Mouse (Mus musculus) forebrain, embryonic 16.5 days (tissue): Measurements from ENCODE around the gene Sgms1. TPM values are rescaled to one million over a fixed set of nuclear protein-coding genes. Genes with fewer than 3 reads are reported as not detected.

Experiments
- ATAC-seq: fragments of 200-750 bp; cut with Nextera tagmentation; 2 replicates; pipeline ENCODE4 v1.8.0; 2017; ENCODE audit warnings: mild to moderate bottlenecking, moderate library complexity
- H3K27ac ChIP-seq: fragments of 300-500 bp; sonication (generic); 2 replicates; pipeline ENCODE4 v1.5.1; 2014; ENCODE audit warnings: low read length, control low read depth
- H3K27me3 ChIP-seq: fragments of 300-500 bp; sonication (generic); replicated peaks from 2 replicates; pipeline ENCODE4 v1.6.1; 2014; ENCODE audit warnings: low read length; ENCODE audit not compliant: control insufficient read depth, insufficient read depth
- H3K36me3 ChIP-seq: fragments of 300-500 bp; sonication (generic); 2 replicates; pipeline ENCODE4 v1.6.1; 2014; ENCODE audit not compliant: control insufficient read depth, insufficient read depth
- H3K4me1 ChIP-seq: fragments of 300-500 bp; sonication (generic); replicated peaks from 2 replicates; pipeline ENCODE4 v1.6.1; 2014; ENCODE audit warnings: low read length; ENCODE audit not compliant: control insufficient read depth, insufficient read depth
- H3K4me2 ChIP-seq: fragments of 300-500 bp; sonication (generic); 2 replicates; pipeline ENCODE4 v1.6.1; 2014; ENCODE audit warnings: mild to moderate bottlenecking, low read length, control low read depth
- H3K4me3 ChIP-seq: fragments of 300-500 bp; sonication (generic); replicated peaks from 2 replicates; pipeline ENCODE4 v1.5.1; 2014; ENCODE audit warnings: mild to moderate bottlenecking, low read length, control low read depth
- H3K9ac ChIP-seq: fragments of 300-500 bp; sonication (generic); replicated peaks from 2 replicates; pipeline ENCODE4 v1.6.1; 2014; ENCODE audit warnings: low read depth, low read length, control low read depth
- H3K9me3 ChIP-seq: fragments of 300-500 bp; sonication (generic); 2 replicates; pipeline ENCODE4 v1.6.1; 2016; ENCODE audit warnings: low read length; ENCODE audit not compliant: control insufficient read depth
- WGBS: fragments of 180-500 bp; shearing (Covaris S2); extraction: QIAGEN DNeasy Blood & Tissue Kit; methylation state at CpG from one replicate; pipeline ENCODE4 v1.1.7; 2014; 5-methylcytosine and 5-hydroxymethylcytosine counted together
- polyA plus RNA-seq: library from polyadenylated mRNA; unstranded; fragments of >200 nt; fragmentation: Nextera tagmentation; extraction: Ambion mirVana; gene quantifications from 2 replicates; pipeline ENCODE4 v1.2.1, GENCODE M21; 2015

The Sgms1 gene
- polyA plus RNA-seq, 1 experiment from 2014 or later, result 16.3 TPM

DNA sequence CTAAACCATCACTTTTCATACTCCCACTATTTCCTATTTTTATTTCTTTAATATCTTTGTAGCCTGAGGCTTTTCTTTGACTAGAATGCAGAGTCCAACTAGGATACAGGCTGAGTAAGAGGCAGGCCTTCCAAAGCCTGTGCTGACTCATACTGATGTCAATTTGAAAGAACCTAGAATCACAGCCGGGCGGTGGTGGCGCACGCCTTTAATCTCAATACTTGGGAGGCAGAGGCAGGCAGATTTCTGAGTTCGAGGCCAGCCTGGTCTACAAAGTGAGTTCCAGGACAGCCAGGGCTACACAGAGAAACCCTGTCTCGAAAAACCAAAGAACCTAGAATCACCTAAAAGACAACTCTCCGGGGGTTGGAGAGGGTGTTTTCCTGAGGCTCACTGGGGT is 214.5 kb downstream of the Sgms1 start:
- H3K9me3 ChIP-seq, result no peaks in the 10 kb centered on the region
- H3K4me1 ChIP-seq, result no peaks in the 10 kb centered on the region
- no peaks in the 10 kb centered on the region for H3K27me3 ChIP-seq
- ATAC-seq, result no peak
- no peak overlapping the region for H3K4me2 ChIP-seq
- no peak overlapping the region for H3K9ac ChIP-seq
- no peak overlapping the region for H3K27ac ChIP-seq
- H3K4me3 ChIP-seq, result no peak overlapping the region
- no peaks in the 10 kb centered on the region for H3K36me3 ChIP-seq
- 96% methylated on average over 7 of the region's 7 CpGs for WGBS

GRCm38 (mm10) chr19:32174561-32174960 is 215.0 kb downstream of the Sgms1 start:
- Histone ChIP-seq H3K4me1 (no peaks in the 10 kb centered on the region), H3K27me3 (no peaks in the 10 kb centered on the region), H3K9ac (no peak overlapping the region), H3K4me3 (no peak overlapping the region), H3K27ac (no peak overlapping the region), H3K9me3 (no peaks in the 10 kb centered on the region), H3K4me2 (no peak overlapping the region), H3K36me3 (no peaks in the 10 kb centered on the region)
- ATAC-seq, result no peak
- 86% methylated on average over 5 of the region's 5 CpGs for WGBS

DNA sequence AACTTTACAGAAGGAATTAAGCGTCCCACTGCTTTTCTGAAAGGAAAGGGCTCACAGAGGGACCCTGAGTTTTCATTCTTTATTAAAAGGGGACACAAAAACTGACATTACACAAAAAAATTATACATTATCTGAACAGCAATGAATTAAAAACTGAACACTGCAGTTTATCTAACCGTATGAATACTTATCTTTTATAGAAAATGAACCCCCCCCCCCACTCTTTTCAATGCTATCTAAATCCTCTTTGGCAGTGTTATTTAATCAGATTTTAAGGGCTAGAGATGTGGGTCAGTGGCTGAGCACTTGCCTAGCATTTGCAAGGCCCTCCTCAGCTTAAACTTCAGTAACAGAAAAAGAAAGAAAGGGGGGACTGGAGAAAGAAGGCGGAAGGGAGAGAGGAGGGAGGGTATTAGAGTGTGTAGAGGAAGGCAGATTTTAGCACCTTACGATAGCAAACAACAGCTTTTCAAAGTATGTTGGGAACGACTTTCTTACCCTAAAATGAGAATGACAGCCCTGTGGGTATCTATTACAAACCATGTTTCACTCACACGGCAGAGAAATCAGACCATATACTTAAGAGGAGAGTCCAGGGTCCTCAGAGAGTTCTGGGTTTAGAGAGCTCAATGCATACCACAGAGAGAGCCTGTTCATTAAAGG is 215.9 kb downstream of the Sgms1 start:
- ATAC-seq, result no peak
- WGBS, result 60% methylated on average over 6 of the region's 6 CpGs
- no peak overlapping the region for H3K9ac ChIP-seq
- no peak overlapping the region for H3K4me2 ChIP-seq
- no peaks in the 10 kb centered on the region for H3K4me1 ChIP-seq
- no peaks in the 10 kb centered on the region for H3K9me3 ChIP-seq
- no peak overlapping the region for H3K27ac ChIP-seq
- no peaks in the 10 kb centered on the region for H3K36me3 ChIP-seq
- H3K4me3 ChIP-seq, result no peak overlapping the region
- H3K27me3 ChIP-seq, result no peaks in the 10 kb centered on the region

- Histone ChIP-seq H3K27ac (no peak overlapping the region), H3K4me2 (no peak overlapping the region), H3K36me3 (no peaks in the 10 kb centered on the region), H3K27me3 (no peaks in the 10 kb centered on the region), H3K4me1 (no peaks in the 10 kb centered on the region), H3K4me3 (no peak overlapping the region), H3K9ac (no peak overlapping the region), H3K9me3 (no peaks in the 10 kb centered on the region)
- no peak for ATAC-seq
- WGBS, result 87% methylated on average over 5 of the region's 5 CpGs
These were observed 217.0 kb downstream of the Sgms1 start for GRCm38 (mm10) chr19:32172511-32172981.

DNA sequence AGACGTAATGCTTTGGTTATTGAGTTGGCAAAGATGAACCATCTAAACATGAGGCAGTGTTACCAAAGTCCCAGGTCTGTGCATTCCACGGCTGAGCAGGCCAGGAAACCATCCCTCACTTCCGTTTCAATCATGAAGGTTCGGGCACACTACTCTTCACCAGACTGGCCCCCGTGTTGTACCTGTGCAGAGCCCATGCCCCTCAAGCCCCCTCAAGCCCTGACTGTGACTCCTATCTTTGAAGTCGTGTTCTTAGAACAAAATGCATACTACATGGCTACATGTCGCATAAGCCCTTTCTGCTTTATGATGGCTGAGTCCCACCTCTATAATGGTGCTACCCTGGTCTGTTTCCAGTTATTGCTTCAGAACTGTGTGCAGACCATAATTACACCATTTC is 217.5 kb downstream of the Sgms1 start:
- Histone ChIP-seq H3K27ac (no peak overlapping the region), H3K9ac (no peak overlapping the region), H3K9me3 (no peaks in the 10 kb centered on the region), H3K27me3 (no peaks in the 10 kb centered on the region), H3K4me1 (no peaks in the 10 kb centered on the region), H3K4me3 (no peak overlapping the region), H3K36me3 (no peaks in the 10 kb centered on the region), H3K4me2 (no peak overlapping the region)
- WGBS, result 92% methylated on average over 7 of the region's 7 CpGs
- no peak for ATAC-seq

DNA sequence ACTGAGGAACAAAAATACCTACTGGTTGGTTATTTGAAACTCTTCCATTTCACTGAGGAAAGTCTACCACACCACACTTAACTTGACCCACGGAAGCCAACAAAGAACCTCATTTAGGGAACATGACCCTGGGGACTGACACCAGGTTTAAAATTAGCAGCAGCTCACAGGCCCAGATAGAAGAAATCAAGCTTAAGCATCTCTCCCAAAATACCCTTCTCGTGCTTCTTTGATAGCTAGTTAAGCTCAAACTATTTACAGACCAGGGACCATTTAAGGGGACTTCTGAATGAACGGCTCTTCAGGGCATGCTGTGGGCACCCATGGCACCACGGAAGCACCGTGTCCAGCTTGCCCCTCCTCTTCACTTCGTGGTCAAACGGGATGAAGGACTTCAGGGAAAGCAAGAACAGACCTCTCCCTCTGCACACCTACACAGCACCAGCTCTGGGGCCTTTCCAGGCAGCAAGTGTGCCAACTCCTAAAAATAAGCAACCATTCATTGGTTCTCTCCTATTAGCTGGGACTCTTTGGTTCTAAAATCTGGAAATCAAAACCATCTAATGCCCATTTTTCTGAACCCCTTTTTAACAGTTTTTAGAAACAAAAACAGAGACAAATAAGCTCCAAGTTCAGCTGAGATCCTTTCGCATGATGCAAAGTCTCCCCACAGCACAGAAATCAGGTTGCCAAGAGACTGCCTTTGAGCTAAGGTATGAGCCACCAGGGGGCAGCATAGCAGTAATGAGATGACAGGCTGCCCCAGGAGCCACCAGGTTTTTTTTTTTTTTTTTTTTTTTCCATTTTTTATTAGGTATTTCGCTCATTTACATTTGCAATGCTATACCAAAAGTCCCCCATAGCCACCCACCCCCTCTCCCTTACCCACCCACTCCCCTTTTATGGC is 219.6 kb downstream of the Sgms1 start:
- no peak overlapping the region for H3K4me3 ChIP-seq
- H3K27ac ChIP-seq, result no peak overlapping the region
- H3K4me1 ChIP-seq, result no peaks in the 10 kb centered on the region
- H3K27me3 ChIP-seq, result no peaks in the 10 kb centered on the region
- no peak overlapping the region for H3K4me2 ChIP-seq
- no peaks in the 10 kb centered on the region for H3K9me3 ChIP-seq
- 80% methylated on average over 8 of the region's 9 CpGs for WGBS
- no peaks in the 10 kb centered on the region for H3K36me3 ChIP-seq
- H3K9ac ChIP-seq, result no peak overlapping the region
- ATAC-seq, result peak; percentile 66

DNA sequence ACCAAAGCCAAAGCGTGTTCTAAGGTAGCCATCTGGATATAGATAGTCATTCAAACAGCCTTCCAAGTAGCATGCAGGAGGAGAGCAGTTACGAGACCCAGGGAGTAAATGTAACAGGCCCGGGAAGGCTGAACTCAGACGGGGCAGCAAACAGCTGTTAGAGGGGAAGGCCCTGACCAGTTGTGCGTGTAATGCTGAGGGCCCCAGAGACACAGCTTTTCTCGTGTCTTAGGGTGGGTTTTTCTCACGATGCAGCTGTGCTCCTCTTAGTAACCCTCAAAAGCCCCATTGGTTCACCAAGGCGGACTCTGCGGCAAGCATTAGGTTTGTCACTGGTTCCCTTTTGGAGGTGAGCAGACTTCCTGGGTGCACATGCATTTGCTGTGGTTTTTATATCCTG is 221.5 kb downstream of the Sgms1 start:
- 90% methylated on average over 9 of the region's 9 CpGs for WGBS
- ATAC-seq, result no peak
- Histone ChIP-seq H3K9ac (no peak overlapping the region), H3K4me1 (no peaks in the 10 kb centered on the region), H3K4me3 (no peak overlapping the region), H3K27ac (no peak overlapping the region), H3K4me2 (no peak overlapping the region), H3K27me3 (no peaks in the 10 kb centered on the region), H3K9me3 (no peaks in the 10 kb centered on the region), H3K36me3 (no peaks in the 10 kb centered on the region)

- Histone ChIP-seq H3K9me3 (no peaks in the 10 kb centered on the region), H3K36me3 (no peaks in the 10 kb centered on the region), H3K4me3 (no peak overlapping the region), H3K9ac (no peak overlapping the region), H3K27me3 (no peaks in the 10 kb centered on the region), H3K4me1 (no peaks in the 10 kb centered on the region), H3K4me2 (no peak overlapping the region), H3K27ac (no peak overlapping the region)
- ATAC-seq, result no peak
- WGBS, result 93% methylated on average over 13 of the region's 13 CpGs
These were observed 222.5 kb downstream of the Sgms1 start for GRCm38 (mm10) chr19:32166823-32167605.

DNA sequence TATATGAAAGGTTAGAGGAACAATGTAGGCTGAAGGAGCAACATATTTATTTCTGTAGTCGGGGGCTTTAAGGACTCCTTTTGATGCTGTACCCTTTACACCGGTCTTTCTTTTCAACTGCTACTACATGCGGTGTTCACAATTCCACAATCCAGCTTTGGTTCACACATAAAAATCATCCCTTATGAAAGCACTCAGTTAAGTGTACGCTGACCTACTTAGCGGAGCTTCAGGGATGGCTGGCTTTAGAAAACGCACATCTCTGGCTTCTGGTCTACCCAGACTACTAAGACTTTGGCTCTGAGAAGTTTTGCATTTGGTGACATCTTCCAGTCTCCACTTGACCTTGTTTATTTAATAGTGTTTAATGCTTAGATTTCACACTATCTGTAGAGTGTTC is 223.8 kb downstream of the Sgms1 start:
- Histone ChIP-seq H3K27ac (no peak overlapping the region), H3K4me2 (no peak overlapping the region), H3K4me3 (no peak overlapping the region), H3K36me3 (no peaks in the 10 kb centered on the region), H3K9ac (no peak overlapping the region), H3K4me1 (no peaks in the 10 kb centered on the region), H3K9me3 (no peaks in the 10 kb centered on the region), H3K27me3 (no peaks in the 10 kb centered on the region)
- 83% methylated on average over 6 of the region's 6 CpGs for WGBS
- ATAC-seq, result no peak
